Mouse (Mus musculus): Measurements from ENCODE around the gene Dph7. TPM values are rescaled to one million over a fixed set of nuclear protein-coding genes. Genes with fewer than 3 reads are reported as not detected.

Gene Dph7
- total and polyA plus RNA-seq, 2 experiments from 2014 or later, result 37.1 to 37.2 TPM

DNA sequence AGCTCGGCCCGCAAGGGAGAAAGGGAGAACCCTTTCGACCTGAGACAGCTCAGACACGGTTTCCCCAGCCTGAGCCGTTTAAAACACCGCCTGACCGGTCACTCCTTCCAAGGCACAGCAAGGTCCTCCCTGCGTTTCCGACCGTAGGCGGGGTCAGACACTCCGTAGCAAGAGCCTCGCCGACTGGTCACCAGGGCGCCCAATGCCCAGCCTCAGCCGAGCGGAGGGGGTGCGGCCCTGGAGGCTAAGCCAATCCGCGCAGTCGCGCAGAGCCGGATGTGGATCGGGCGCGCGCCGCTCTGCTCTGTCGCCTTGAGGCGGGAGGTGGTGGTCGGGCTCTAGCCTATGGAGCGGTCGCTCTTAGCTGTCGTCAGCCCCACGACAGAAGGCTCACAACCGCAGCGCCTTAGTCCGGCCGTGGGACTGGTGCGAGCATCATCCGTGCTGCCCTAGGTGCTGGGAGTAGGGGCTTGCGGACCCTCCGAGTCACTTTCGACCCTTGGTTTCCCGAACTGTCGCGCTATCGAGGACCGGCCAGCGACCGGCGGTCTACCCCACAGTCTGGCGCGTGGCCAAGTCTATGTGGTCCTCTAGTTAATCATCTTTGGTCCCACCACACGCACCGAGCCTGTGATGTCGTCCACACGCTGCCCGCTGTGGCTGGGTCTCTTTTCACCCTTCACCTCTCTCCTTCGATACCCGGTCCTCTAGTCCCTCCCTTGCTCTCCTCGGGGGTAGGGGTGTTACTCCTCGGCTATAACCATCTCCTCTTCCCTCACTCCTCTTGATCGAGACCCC, 12.9 kb downstream of the Dph7 start, which contains the start of gene Mrpl41:
Gene Mrpl41, minus strand, starts transcription at position 193 of the 798 bp plus-strand sequence.
- WGBS, result under 1% methylated on average over 62 of the region's 64 CpGs
- peak; percentile 100 for ATAC-seq (ENCODE audit: low FRiP score)

DNA sequence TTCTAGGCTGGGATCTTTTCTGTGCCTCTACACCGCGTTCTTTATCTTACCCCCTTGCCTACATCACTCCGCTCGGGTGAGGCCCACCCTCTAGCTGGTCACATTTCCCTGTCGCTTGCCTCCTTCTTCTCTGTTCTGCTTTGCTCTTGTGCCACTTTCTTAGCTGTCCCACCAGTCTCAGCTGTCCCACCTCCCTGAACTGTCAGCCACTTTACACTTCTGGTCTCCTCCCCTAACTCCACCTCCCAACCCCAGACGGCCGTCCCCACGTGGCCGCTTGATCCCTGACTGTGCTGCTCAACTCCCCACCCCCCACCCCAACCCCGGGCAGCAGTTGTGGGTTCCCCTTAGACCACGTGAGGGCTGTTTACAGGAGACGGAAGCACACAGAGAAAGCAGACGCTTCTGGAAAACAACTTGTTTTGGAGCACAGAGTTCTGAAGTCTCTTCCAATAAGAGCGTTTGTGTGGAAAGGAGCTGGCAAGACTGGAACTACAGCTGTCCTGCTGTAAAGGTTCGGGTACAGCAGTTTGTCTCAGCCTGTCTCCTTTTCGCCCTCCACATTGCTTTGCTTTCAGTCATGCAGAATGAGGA, 13.6 kb downstream of the Dph7 start, which contains the start of gene Pnpla7:
Gene Pnpla7, plus strand, starts transcription at position 330 of the 594 bp plus-strand sequence.
- 0% methylated on average over 16 of the region's 16 CpGs for WGBS
- DNase-seq (ENCODE audit: low spot score) (peak; percentile 57), ATAC-seq (ENCODE audit: low FRiP score) (peak; percentile 50)
- H3K4me1 ChIP-seq (ENCODE audit: insufficient read depth, low read length), result peaks cover 3% of the 10 kb centered on the region; the same call in 1 of the 2 replicates
- peak within 1 kb of the TSS; percentile 48 for H3K4me3 ChIP-seq (ENCODE audit: low read depth, low read length)
- peak within 1 kb of the TSS; percentile 84 for H3K27ac ChIP-seq (ENCODE audit: low read depth, low read length)
- H3K4me2 ChIP-seq (ENCODE audit: low read depth, low read length, poor library complexity, severe bottlenecking), result peak within 1 kb of the TSS; percentile 94
- peaks cover 3% of the 10 kb centered on the region; the same call in 1 of the 2 replicates for H3K36me3 ChIP-seq (ENCODE audit: insufficient read depth, low read length)
- peak within 1 kb of the TSS; percentile 72 for H3K9ac ChIP-seq (replicated peaks; ENCODE audit: low read length, poor library complexity, severe bottlenecking)
- no peaks in the 10 kb centered on the region for H3K27me3 ChIP-seq (ENCODE audit: insufficient read depth, low read length)
- no peak for TF ChIP-seq CTCF (IDR thresholded peaks at IDR 0.05)
- no peaks in the 10 kb centered on the region for H3K9me3 ChIP-seq (ENCODE audit: low read length)

More for the DNA sequence above, 12.9 kb downstream of the Dph7 start, which contains the start of gene Mrpl41:
- no peak for TF ChIP-seq CTCF (IDR thresholded peaks at IDR 0.05)
- peak within 1 kb of the TSS; percentile 94 for H3K4me2 ChIP-seq (ENCODE audit: low read depth, low read length, poor library complexity, severe bottlenecking)
- peak within 1 kb of the TSS; percentile 72 for H3K9ac ChIP-seq (replicated peaks; ENCODE audit: low read length, poor library complexity, severe bottlenecking)
- peaks cover 9% of the 10 kb centered on the region for H3K36me3 ChIP-seq (ENCODE audit: insufficient read depth, low read length)
- DNase-seq (ENCODE audit: low spot score), result peak; percentile 99
- H3K27me3 ChIP-seq (ENCODE audit: insufficient read depth, low read length), result no peaks in the 10 kb centered on the region
- H3K9me3 ChIP-seq (ENCODE audit: low read length), result no peaks in the 10 kb centered on the region
- H3K4me3 ChIP-seq (ENCODE audit: low read depth, low read length), result peak within 1 kb of the TSS; percentile 48
- peak within 1 kb of the TSS; percentile 84 for H3K27ac ChIP-seq (ENCODE audit: low read depth, low read length)
- H3K4me1 ChIP-seq (ENCODE audit: insufficient read depth, low read length), result peaks cover 3% of the 10 kb centered on the region; the same call in 1 of the 2 replicates

DNA sequence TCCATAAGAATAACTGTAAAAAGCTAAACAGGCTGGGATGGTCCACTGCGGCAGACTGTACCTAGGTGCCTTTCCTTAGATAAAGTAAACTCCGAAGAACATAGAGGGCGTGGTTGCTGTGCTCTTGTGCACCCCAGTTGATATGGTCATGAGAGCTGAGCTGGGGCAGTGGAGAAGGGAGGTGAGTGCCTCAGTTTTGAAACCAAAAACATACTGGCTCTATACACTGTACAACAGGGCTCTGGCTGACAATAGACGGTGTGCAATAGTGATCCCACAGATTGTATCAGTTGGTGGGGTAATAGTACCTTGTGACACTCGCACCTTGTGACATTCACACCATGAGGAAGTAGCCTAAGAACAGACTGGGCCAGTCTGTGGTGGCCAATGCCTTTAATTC, 14.8 kb downstream of the Dph7 start:
- no peaks in the 10 kb centered on the region for H3K9me3 ChIP-seq (ENCODE audit: low read length)
- ATAC-seq (ENCODE audit: low FRiP score) (no peak), DNase-seq (ENCODE audit: low spot score) (no peak)
- H3K36me3 ChIP-seq (ENCODE audit: insufficient read depth, low read length), result peaks cover 3% of the 10 kb centered on the region; the same call in 1 of the 2 replicates
- no peak overlapping the region for H3K9ac ChIP-seq (replicated peaks; ENCODE audit: low read length, poor library complexity, severe bottlenecking)
- H3K4me2 ChIP-seq (ENCODE audit: low read depth, low read length, poor library complexity, severe bottlenecking), result no peak overlapping the region
- no peaks in the 10 kb centered on the region for H3K27me3 ChIP-seq (ENCODE audit: insufficient read depth, low read length)
- H3K27ac ChIP-seq (ENCODE audit: low read depth, low read length), result no peak overlapping the region
- WGBS, result 95% methylated on average over 5 of the region's 5 CpGs
- TF ChIP-seq CTCF (IDR thresholded peaks at IDR 0.05), result no peak
- peaks cover 3% of the 10 kb centered on the region; the same call in 1 of the 2 replicates for H3K4me1 ChIP-seq (ENCODE audit: insufficient read depth, low read length)
- no peak overlapping the region for H3K4me3 ChIP-seq (ENCODE audit: low read depth, low read length)

DNA sequence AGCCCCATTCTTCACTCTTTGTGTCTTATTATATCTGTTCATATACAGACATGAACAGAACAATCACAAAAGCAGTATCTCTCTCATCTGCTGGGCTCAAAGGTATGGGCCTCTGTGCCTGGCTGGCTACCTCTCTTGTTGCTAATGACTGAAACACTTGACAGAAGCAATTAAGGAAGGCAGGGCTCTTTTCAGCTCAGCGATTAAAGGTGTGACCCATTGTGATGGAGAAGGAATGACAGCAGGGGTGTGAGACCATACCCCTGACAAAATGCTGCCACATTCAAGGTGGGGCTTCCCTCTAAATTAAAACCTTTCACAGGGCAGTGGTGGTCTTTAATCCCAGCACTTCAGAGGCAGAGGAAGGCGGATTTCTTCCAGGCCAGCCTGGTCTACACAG, 25.6 kb downstream of the Dph7 start:
- H3K36me3 ChIP-seq (ENCODE audit: insufficient read depth, low read length), result no peaks in the 10 kb centered on the region
- DNase-seq (ENCODE audit: low spot score), result no peak
- no peaks in the 10 kb centered on the region for H3K27me3 ChIP-seq (ENCODE audit: insufficient read depth, low read length)
- H3K9ac ChIP-seq (replicated peaks; ENCODE audit: low read length, poor library complexity, severe bottlenecking), result no peak overlapping the region
- TF ChIP-seq CTCF (IDR thresholded peaks at IDR 0.05), result no peak
- H3K4me3 ChIP-seq (ENCODE audit: low read depth, low read length), result no peak overlapping the region
- no peak overlapping the region for H3K4me2 ChIP-seq (ENCODE audit: low read depth, low read length, poor library complexity, severe bottlenecking)
- WGBS, result 79% methylated on average over 2 of the region's 2 CpGs
- no peaks in the 10 kb centered on the region for H3K4me1 ChIP-seq (ENCODE audit: insufficient read depth, low read length)
- ATAC-seq (ENCODE audit: low FRiP score), result no peak
- H3K27ac ChIP-seq (ENCODE audit: low read depth, low read length), result no peak overlapping the region
- no peaks in the 10 kb centered on the region for H3K9me3 ChIP-seq (ENCODE audit: low read length)

DNA sequence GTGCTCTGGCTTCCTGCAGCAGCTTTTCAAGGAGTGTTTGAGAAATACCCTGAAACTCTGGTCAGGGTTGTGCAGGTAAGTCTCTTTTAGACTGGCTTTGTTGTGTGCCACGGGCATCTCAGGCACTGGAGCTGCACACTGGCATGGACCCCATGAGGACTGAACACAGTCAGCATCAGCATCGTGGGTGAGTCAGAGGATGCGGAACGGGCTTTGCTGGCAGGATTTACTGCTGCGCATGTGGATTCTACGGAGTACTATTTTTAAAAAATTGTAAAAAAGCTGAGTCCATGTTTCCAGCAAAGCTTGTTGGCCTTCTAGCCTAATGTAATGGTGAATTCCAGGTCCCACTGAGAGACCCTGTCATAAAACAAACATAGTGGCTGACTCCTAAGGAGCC, 33.1 kb downstream of the Dph7 start:
- Histone ChIP-seq H3K9me3 (ENCODE audit: low read length) (no peaks in the 10 kb centered on the region), H3K27me3 (ENCODE audit: insufficient read depth, low read length) (no peaks in the 10 kb centered on the region), H3K27ac (ENCODE audit: low read depth, low read length) (no peak overlapping the region), H3K4me2 (ENCODE audit: low read depth, low read length, poor library complexity, severe bottlenecking) (no peak overlapping the region), H3K9ac (replicated peaks; ENCODE audit: low read length, poor library complexity, severe bottlenecking) (no peak overlapping the region), H3K36me3 (ENCODE audit: insufficient read depth, low read length) (no peaks in the 10 kb centered on the region), H3K4me1 (ENCODE audit: insufficient read depth, low read length) (no peaks in the 10 kb centered on the region), H3K4me3 (ENCODE audit: low read depth, low read length) (no peak overlapping the region)
- no peak for TF ChIP-seq CTCF (IDR thresholded peaks at IDR 0.05)
- WGBS, result 92% methylated on average over 6 of the region's 6 CpGs
- DNase-seq (ENCODE audit: low spot score) (no peak), ATAC-seq (ENCODE audit: low FRiP score) (no peak)

DNA sequence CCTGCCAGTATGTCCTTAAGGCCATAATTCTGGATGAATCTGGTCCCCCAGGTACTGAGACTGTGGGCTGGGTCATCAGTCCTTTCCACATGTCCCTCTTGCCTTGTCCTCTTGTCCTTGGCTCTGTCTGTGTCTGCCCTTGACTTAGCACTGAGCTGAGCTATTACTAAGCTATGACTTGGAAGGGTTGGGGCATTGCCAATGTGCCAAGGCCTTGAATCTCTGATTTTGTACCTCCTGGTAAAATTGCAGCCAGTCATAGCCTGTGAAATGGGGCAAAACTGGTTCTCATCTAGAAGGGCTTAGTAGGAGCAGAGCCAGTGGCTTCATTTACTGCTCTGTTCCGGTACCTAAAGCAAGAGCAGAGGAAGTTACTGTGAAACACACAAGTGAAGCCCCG, 34.3 kb downstream of the Dph7 start:
- no peaks in the 10 kb centered on the region for H3K4me1 ChIP-seq (ENCODE audit: insufficient read depth, low read length)
- no peak for ATAC-seq (ENCODE audit: low FRiP score)
- no peak for TF ChIP-seq CTCF (IDR thresholded peaks at IDR 0.05)
- H3K4me3 ChIP-seq (ENCODE audit: low read depth, low read length), result no peak overlapping the region
- no peaks in the 10 kb centered on the region for H3K9me3 ChIP-seq (ENCODE audit: low read length)
- H3K9ac ChIP-seq (replicated peaks; ENCODE audit: low read length, poor library complexity, severe bottlenecking), result no peak overlapping the region
- H3K4me2 ChIP-seq (ENCODE audit: low read depth, low read length, poor library complexity, severe bottlenecking), result no peak overlapping the region
- H3K27me3 ChIP-seq (ENCODE audit: insufficient read depth, low read length), result no peaks in the 10 kb centered on the region
- H3K27ac ChIP-seq (ENCODE audit: low read depth, low read length), result no peak overlapping the region
- 88% methylated on average over 2 of the region's 2 CpGs for WGBS
- H3K36me3 ChIP-seq (ENCODE audit: insufficient read depth, low read length), result no peaks in the 10 kb centered on the region
- no peak for DNase-seq (ENCODE audit: low spot score)
